Mouse (Mus musculus) midbrain, embryonic 11.5 days (tissue): ENCODE measurements around the gene Lrrc41. TPM values are rescaled to one million over a fixed set of nuclear protein-coding genes. Genes with fewer than 3 reads are reported as not detected.

Experiments
- ATAC-seq: fragments of 200-750 bp; cut with Nextera tagmentation; 2 replicates; pipeline ENCODE4 v1.8.0; 2017; ENCODE audit warnings: moderate TSS enrichment, moderate library complexity; ENCODE audit not compliant: low FRiP score
- DNase-seq: peaks from one replicate; pipeline ENCODE4 v3.0.0; 2015; ENCODE audit warnings: low spot score; ENCODE audit errors: missing footprints
- H3K27ac ChIP-seq: fragments of 300-500 bp; sonication (generic); 2 replicates; pipeline ENCODE4 v1.5.1; 2014; ENCODE audit warnings: low read depth, low read length
- H3K27me3 ChIP-seq: fragments of 300-500 bp; sonication (generic); 2 replicates; pipeline ENCODE4 v1.6.1; 2014; ENCODE audit warnings: mild to moderate bottlenecking, low read length, moderate library complexity, mixed read lengths; ENCODE audit not compliant: control insufficient read depth, insufficient read depth
- H3K36me3 ChIP-seq: fragments of 300-500 bp; sonication (generic); 2 replicates; pipeline ENCODE4 v1.6.1; 2014; ENCODE audit warnings: mild to moderate bottlenecking, low read length, moderate library complexity, mixed read lengths; ENCODE audit not compliant: control insufficient read depth, insufficient read depth
- H3K4me1 ChIP-seq: fragments of 300-500 bp; sonication (generic); 2 replicates; pipeline ENCODE4 v1.6.1; 2014; ENCODE audit warnings: low read length; ENCODE audit not compliant: control insufficient read depth, insufficient read depth
- H3K4me2 ChIP-seq: fragments of 300-500 bp; sonication (generic); 2 replicates; pipeline ENCODE4 v1.6.1; 2014; ENCODE audit warnings: mild to moderate bottlenecking, moderate library complexity
- H3K4me3 ChIP-seq: fragments of 300-500 bp; sonication (generic); 2 replicates; pipeline ENCODE4 v1.5.1; 2014; ENCODE audit warnings: low read depth, low read length
- H3K9ac ChIP-seq: fragments of 300-500 bp; sonication (generic); 2 replicates; pipeline ENCODE4 v1.6.1; 2014; ENCODE audit warnings: low read length
- H3K9me3 ChIP-seq: fragments of 300-500 bp; sonication (generic); 2 replicates; pipeline ENCODE4 v1.6.1; 2016; ENCODE audit warnings: low read length; ENCODE audit not compliant: control insufficient read depth
- WGBS: fragments of 180-500 bp; shearing (Covaris S2); extraction: QIAGEN DNeasy Blood & Tissue Kit; methylation state at CpG from one replicate; pipeline ENCODE4 v1.1.7; 2014; 5-methylcytosine and 5-hydroxymethylcytosine counted together
- polyA plus RNA-seq: library from polyadenylated mRNA; unstranded; fragments of >200 nt; fragmentation: Nextera tagmentation; extraction: Ambion mirVana; gene quantifications from 2 replicates; pipeline ENCODE4 v1.2.1, GENCODE M21; 2014

The Lrrc41 gene
- polyA plus RNA-seq, 1 experiment from 2014 or later = 67.5 TPM

- peak overlapping the region; percentile 70 for H3K9ac ChIP-seq
- H3K27me3 ChIP-seq = no peaks in the 10 kb centered on the region
- DNase-seq (peak; percentile 90), ATAC-seq (peak; percentile 57)
- H3K4me1 ChIP-seq = peaks cover 3% of the 10 kb centered on the region; the same call in 1 of the 2 replicates
- no peaks in the 10 kb centered on the region; the same call in 1 of the 2 replicates for H3K36me3 ChIP-seq
- H3K4me2 ChIP-seq = peak overlapping the region; percentile 78
- 11% methylated on average over 22 of the region's 22 CpGs for WGBS
- peak overlapping the region; percentile 77 for H3K27ac ChIP-seq
- peak overlapping the region; percentile 55 for H3K4me3 ChIP-seq
- no peaks in the 10 kb centered on the region for H3K9me3 ChIP-seq
Measured at GRCm38 (mm10) chr4:116052526-116053293, 22.4 kb upstream of the Lrrc41 start.

GRCm38 (mm10) chr4:116053399-116053961, 21.6 kb upstream of the Lrrc41 start, which contains the start of gene Nsun4:
Gene Nsun4 (minus strand): TSS chr4:116053876.
- Histone ChIP-seq H3K4me1 (peaks cover 3% of the 10 kb centered on the region; the same call in 1 of the 2 replicates), H3K4me2 (peak within 1 kb of the TSS; percentile 78), H3K9me3 (no peaks in the 10 kb centered on the region), H3K9ac (peak within 1 kb of the TSS; percentile 70), H3K36me3 (no peaks in the 10 kb centered on the region; the same call in 1 of the 2 replicates), H3K4me3 (peak within 1 kb of the TSS; percentile 55), H3K27ac (peak within 1 kb of the TSS; percentile 77), H3K27me3 (no peaks in the 10 kb centered on the region)
- ATAC-seq = peak; percentile 95
- WGBS = under 1% methylated on average over 35 of the region's 35 CpGs
- peak; percentile 98 for DNase-seq

GRCm38 (mm10) chr4:116057559-116057958, 17.5 kb upstream of the Lrrc41 start:
- Histone ChIP-seq H3K4me1 (peaks cover 3% of the 10 kb centered on the region; the same call in 1 of the 2 replicates), H3K27ac (no peak overlapping the region), H3K4me3 (no peak overlapping the region), H3K9me3 (no peaks in the 10 kb centered on the region), H3K9ac (no peak overlapping the region), H3K36me3 (no peaks in the 10 kb centered on the region), H3K4me2 (no peak overlapping the region), H3K27me3 (no peaks in the 10 kb centered on the region)
- 0% methylated on average over 1 of the region's 1 CpGs for WGBS
- no peak for DNase-seq
- no peak for ATAC-seq

- ATAC-seq = no peak
- no peak overlapping the region for H3K27ac ChIP-seq
- no peak for DNase-seq
- no peak overlapping the region for H3K9ac ChIP-seq
- peaks cover 1% of the 10 kb centered on the region; the same call in 1 of the 2 replicates for H3K4me1 ChIP-seq
- no peaks in the 10 kb centered on the region for H3K9me3 ChIP-seq
- H3K27me3 ChIP-seq = no peaks in the 10 kb centered on the region
- no peak overlapping the region for H3K4me2 ChIP-seq
- H3K4me3 ChIP-seq = no peak overlapping the region
- no peaks in the 10 kb centered on the region for H3K36me3 ChIP-seq
- WGBS = 78% methylated on average over 5 of the region's 5 CpGs
Measured at GRCm38 (mm10) chr4:116059012-116059726, 15.9 kb upstream of the Lrrc41 start.

- H3K9me3 ChIP-seq = no peaks in the 10 kb centered on the region
- peaks cover 8% of the 10 kb centered on the region; the same call in 1 of the 2 replicates for H3K36me3 ChIP-seq
- H3K27me3 ChIP-seq = no peaks in the 10 kb centered on the region
- ATAC-seq (no peak), DNase-seq (no peak)
- H3K4me2 ChIP-seq = no peak overlapping the region
- H3K4me1 ChIP-seq = no peaks in the 10 kb centered on the region; the same call in 1 of the 2 replicates
- WGBS = 46% methylated on average over 1 of the region's 1 CpGs
- H3K4me3 ChIP-seq = no peak overlapping the region
- no peak overlapping the region for H3K27ac ChIP-seq
- H3K9ac ChIP-seq = no peak overlapping the region
Measured at GRCm38 (mm10) chr4:116063855-116064254, 11.2 kb upstream of the Lrrc41 start.

GRCm38 (mm10) chr4:116070116-116070515, 5.0 kb upstream of the Lrrc41 start:
- H3K36me3 ChIP-seq = peaks cover 12% of the 10 kb centered on the region; the same call in 1 of the 2 replicates

GRCm38 (mm10) chr4:116073146-116073545, 1.9 kb upstream of the Lrrc41 start:
- DNase-seq (peak; percentile 75), ATAC-seq (no peak)
- 52% methylated on average over 4 of the region's 4 CpGs for WGBS
- no peak overlapping the region for H3K27ac ChIP-seq
- H3K9me3 ChIP-seq = no peaks in the 10 kb centered on the region
- no peak overlapping the region for H3K9ac ChIP-seq
- H3K4me3 ChIP-seq = no peak overlapping the region
- H3K36me3 ChIP-seq = peaks cover 4% of the 10 kb centered on the region; the same call in 1 of the 2 replicates
- no peaks in the 10 kb centered on the region for H3K27me3 ChIP-seq
- H3K4me1 ChIP-seq = peaks cover 21% of the 10 kb centered on the region
- H3K4me2 ChIP-seq = peak overlapping the region; percentile 14; the same call in 1 of the 2 replicates

More at GRCm38 (mm10) chr4:116070116-116070515, 5.0 kb upstream of the Lrrc41 start:
- Histone ChIP-seq H3K9ac (no peak overlapping the region), H3K9me3 (no peaks in the 10 kb centered on the region), H3K4me3 (no peak overlapping the region), H3K27me3 (no peaks in the 10 kb centered on the region), H3K4me1 (peaks cover 12% of the 10 kb centered on the region; the same call in 1 of the 2 replicates), H3K27ac (no peak overlapping the region), H3K4me2 (no peak overlapping the region)
- 92% methylated on average over 6 of the region's 6 CpGs for WGBS
- ATAC-seq (no peak), DNase-seq (no peak)

- no peak overlapping the region for H3K27ac ChIP-seq
Measured at GRCm38 (mm10) chr4:116074145-116074675, 859 bp upstream of the Lrrc41 start.

More at GRCm38 (mm10) chr4:116074145-116074675, 859 bp upstream of the Lrrc41 start:
- Histone ChIP-seq H3K9ac (peak overlapping the region; percentile 98), H3K9me3 (no peaks in the 10 kb centered on the region), H3K27me3 (no peaks in the 10 kb centered on the region), H3K4me1 (peaks cover 21% of the 10 kb centered on the region), H3K36me3 (peaks cover 3% of the 10 kb centered on the region; the same call in 1 of the 2 replicates), H3K4me3 (peak overlapping the region; percentile 97), H3K4me2 (peak overlapping the region; percentile 75)
- 1% methylated on average over 8 of the region's 8 CpGs for WGBS
- DNase-seq = peak; percentile 90
- ATAC-seq = no peak
